Mouse (Mus musculus) forebrain, embryonic 15.5 days (tissue): ENCODE measurements around the gene Agpat1. TPM values are rescaled to one million over a fixed set of nuclear protein-coding genes. Genes with fewer than 3 reads are reported as not detected.

ENCODE experiments used
- ATAC-seq: fragments of 200-750 bp; cut with Nextera tagmentation; replicated peaks from 2 replicates; pipeline ENCODE4 v1.8.0; 2017; ENCODE audit warnings: mild to moderate bottlenecking, moderate TSS enrichment, moderate library complexity
- H3K27ac ChIP-seq: fragments of 300-500 bp; sonication (generic); replicated peaks from 2 replicates; pipeline ENCODE4 v1.5.1; 2015; ENCODE audit warnings: mild to moderate bottlenecking, inconsistent platforms
- H3K27me3 ChIP-seq: fragments of 300-500 bp; sonication (generic); 2 replicates; pipeline ENCODE4 v1.6.1; 2015; ENCODE audit warnings: inconsistent platforms
- H3K36me3 ChIP-seq: fragments of 300-500 bp; sonication (generic); 2 replicates; pipeline ENCODE4 v1.6.1; 2015; ENCODE audit warnings: mild to moderate bottlenecking, inconsistent platforms
- H3K4me1 ChIP-seq: fragments of 300-500 bp; sonication (generic); 2 replicates; pipeline ENCODE4 v1.6.1; 2015; ENCODE audit warnings: inconsistent platforms
- H3K4me2 ChIP-seq: fragments of 300-500 bp; sonication (generic); replicated peaks from 2 replicates; pipeline ENCODE4 v1.6.1; 2015; ENCODE audit warnings: mild to moderate bottlenecking, inconsistent platforms
- H3K4me3 ChIP-seq: fragments of 300-500 bp; sonication (generic); 2 replicates; pipeline ENCODE4 v1.5.1; 2015; ENCODE audit warnings: mild to moderate bottlenecking, inconsistent platforms
- H3K9ac ChIP-seq: fragments of 300-500 bp; sonication (generic); replicated peaks from 2 replicates; pipeline ENCODE4 v1.6.1; 2015; ENCODE audit warnings: mild to moderate bottlenecking, inconsistent platforms
- H3K9me3 ChIP-seq: fragments of 300-500 bp; sonication (generic); 2 replicates; pipeline ENCODE4 v1.6.1; 2016; ENCODE audit warnings: inconsistent platforms
- WGBS: fragments of 180-500 bp; shearing (Covaris S2); methylation state at CpG from one replicate; pipeline ENCODE4 v1.1.7; 2015; ENCODE audit warnings: mixed read lengths; 5-methylcytosine and 5-hydroxymethylcytosine counted together
- polyA plus RNA-seq: library from polyadenylated mRNA; unstranded; fragments of >200 nt; fragmentation: Nextera tagmentation; extraction: Ambion mirVana; gene quantifications from 2 replicates; pipeline ENCODE4 v1.2.1, GENCODE M21; 2015

Agpat1 gene
- polyA plus RNA-seq, 1 experiment from 2014 or later, result 89.2 TPM

DNA sequence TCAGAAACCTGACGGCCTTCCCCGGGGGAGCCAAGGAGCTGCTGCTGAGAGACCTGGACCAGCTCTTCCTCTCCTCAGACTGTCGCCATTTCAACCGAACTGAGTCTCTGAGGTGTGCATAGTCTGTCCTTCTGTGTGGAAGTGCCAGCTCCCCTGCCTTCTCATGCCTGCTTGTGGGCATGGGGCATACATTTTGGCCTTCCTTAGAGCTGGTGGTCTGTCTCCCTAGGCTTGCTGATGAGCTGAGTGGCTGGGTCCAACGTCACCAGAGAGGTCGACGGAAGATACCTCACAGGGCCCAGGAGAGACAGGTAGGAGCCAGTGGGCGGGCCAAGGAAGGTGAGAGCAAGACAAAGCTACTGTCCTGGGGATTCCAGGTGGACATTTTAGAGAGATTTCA lies 48.9 kb downstream of the Agpat1 start:
- WGBS, result 91% methylated on average over 8 of the region's 8 CpGs
- Histone ChIP-seq H3K9ac (no peak overlapping the region), H3K9me3 (no peaks in the 10 kb centered on the region), H3K36me3 (peaks cover 57% of the 10 kb centered on the region), H3K4me1 (peaks cover 7% of the 10 kb centered on the region), H3K27ac (no peak overlapping the region), H3K27me3 (no peaks in the 10 kb centered on the region), H3K4me3 (no peak overlapping the region), H3K4me2 (no peak overlapping the region)
- ATAC-seq, result no peak

DNA sequence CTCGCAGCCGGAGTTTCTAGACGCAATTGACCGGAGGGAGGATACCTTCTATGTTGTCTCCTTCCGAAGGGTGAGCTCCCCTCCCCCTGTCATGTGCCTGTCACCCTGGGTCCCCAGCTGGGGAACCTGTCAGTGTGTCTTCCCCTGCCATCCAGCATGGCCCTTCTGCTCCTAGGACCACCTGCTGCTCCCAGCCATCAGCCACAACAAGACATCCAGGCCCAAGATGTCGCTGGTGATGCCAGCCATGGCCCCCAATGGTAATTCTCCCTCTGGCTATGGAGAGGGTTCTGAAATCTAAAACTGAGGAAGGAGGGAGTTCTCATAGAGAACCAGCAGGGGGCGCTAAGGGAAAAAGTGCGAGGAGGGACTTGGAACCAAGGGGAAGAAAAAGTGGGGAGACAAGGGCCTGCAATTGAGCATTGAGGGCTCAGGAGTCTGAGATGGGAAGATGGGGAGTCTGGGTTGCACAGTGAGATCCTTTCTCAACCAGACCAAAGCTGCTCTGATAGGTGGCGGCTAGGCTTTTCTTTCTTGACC lies 49.8 kb downstream of the Agpat1 start:
- no peaks in the 10 kb centered on the region for H3K4me1 ChIP-seq
- H3K4me2 ChIP-seq, result no peak overlapping the region
- H3K4me3 ChIP-seq, result no peak overlapping the region
- H3K27me3 ChIP-seq, result no peaks in the 10 kb centered on the region
- H3K9ac ChIP-seq, result no peak overlapping the region
- H3K9me3 ChIP-seq, result no peaks in the 10 kb centered on the region
- peaks cover 56% of the 10 kb centered on the region for H3K36me3 ChIP-seq
- H3K27ac ChIP-seq, result no peak overlapping the region
- ATAC-seq, result no peak
- 62% methylated on average over 9 of the region's 9 CpGs for WGBS

GRCm38 (mm10) chr17:34654392-34654791 lies 50.3 kb downstream of the Agpat1 start:
- Histone ChIP-seq H3K27ac (no peak overlapping the region), H3K4me2 (no peak overlapping the region), H3K27me3 (no peaks in the 10 kb centered on the region; the same call in 1 of the 2 replicates), H3K4me3 (no peak overlapping the region), H3K36me3 (peaks cover 50% of the 10 kb centered on the region), H3K9me3 (no peaks in the 10 kb centered on the region), H3K9ac (no peak overlapping the region), H3K4me1 (no peaks in the 10 kb centered on the region)
- 92% methylated on average over 13 of the region's 13 CpGs for WGBS
- no peak for ATAC-seq

DNA sequence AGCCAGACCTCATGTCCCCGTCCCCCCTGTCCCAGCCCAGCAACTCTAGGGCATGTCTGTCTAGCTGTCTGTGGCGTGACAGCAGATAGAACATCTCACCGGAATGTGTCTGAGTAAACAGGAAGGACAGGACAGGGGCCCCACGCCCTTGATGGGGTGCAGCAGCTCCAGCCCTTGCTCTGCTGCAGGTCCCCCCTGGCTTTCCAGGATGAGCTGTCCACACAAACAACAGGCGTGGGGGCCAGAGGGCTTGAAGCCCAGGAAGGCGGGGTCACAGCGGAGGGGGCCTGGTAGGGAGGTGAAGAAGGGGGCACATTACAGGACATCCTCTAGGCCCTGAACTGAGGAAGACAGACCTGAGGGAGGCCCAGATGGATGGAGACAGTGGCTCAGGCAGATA lies 51.1 kb downstream of the Agpat1 start:
- Histone ChIP-seq H3K9ac (no peak overlapping the region), H3K4me3 (no peak overlapping the region), H3K36me3 (peaks cover 43% of the 10 kb centered on the region), H3K27me3 (peaks cover 5% of the 10 kb centered on the region), H3K27ac (no peak overlapping the region), H3K4me1 (no peaks in the 10 kb centered on the region), H3K9me3 (no peaks in the 10 kb centered on the region), H3K4me2 (no peak overlapping the region)
- 0 out of 2 replicates have a peak, but pooled peaks have one; percentile 20 for ATAC-seq
- 87% methylated on average over 7 of the region's 7 CpGs for WGBS

DNA sequence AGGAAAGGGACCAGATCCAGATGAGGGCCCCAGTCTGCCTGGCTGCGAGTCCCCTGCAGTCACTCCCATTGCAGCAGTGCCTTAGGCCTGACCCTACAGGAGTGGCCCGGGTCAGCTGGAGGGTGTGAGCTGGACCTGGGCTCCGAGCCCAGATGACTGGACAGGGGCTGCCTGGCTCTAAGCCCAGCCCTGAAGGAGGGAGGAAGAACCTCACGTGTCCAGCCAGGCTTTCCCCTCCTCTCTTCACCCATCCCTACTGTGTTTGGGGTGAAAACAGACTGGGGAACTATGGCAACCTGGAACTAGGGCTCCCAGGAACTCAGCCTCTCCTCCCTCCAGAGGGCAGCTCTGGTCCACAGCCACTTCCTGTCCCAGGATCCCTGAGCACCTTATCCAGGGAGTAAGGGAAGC lies 51.5 kb downstream of the Agpat1 start:
- Histone ChIP-seq H3K4me2 (no peak overlapping the region), H3K9ac (no peak overlapping the region), H3K36me3 (peaks cover 38% of the 10 kb centered on the region), H3K9me3 (no peaks in the 10 kb centered on the region), H3K27ac (no peak overlapping the region), H3K27me3 (peaks cover 10% of the 10 kb centered on the region), H3K4me1 (no peaks in the 10 kb centered on the region), H3K4me3 (no peak overlapping the region)
- peak; percentile 13; the same call in 1 of the 2 replicates for ATAC-seq
- 67% methylated on average over 4 of the region's 4 CpGs for WGBS

DNA sequence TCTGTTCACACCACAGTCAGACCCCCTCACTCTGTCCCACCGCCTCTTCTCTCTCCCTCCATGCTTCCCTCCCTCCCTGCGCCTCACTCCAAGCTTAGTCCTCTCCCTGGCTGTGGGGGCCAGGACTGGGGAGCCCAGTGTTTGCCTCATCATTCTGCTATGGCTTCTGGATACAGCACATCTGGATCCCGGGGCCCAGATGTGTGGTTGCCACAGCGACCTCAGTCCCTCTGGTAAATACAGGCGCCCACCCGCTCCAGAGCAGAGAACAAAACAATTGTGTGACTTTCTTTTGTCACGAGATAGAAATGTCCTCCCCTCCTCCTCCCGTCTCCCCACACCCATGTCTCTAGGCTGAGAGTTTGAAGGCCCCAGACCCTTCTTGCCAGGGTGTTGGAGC lies 52.6 kb downstream of the Agpat1 start:
- no peak overlapping the region for H3K27ac ChIP-seq
- H3K4me2 ChIP-seq, result no peak overlapping the region
- no peaks in the 10 kb centered on the region for H3K9me3 ChIP-seq
- no peak for ATAC-seq
- 47% methylated on average over 8 of the region's 8 CpGs for WGBS
- H3K27me3 ChIP-seq, result peaks cover 19% of the 10 kb centered on the region
- peaks cover 28% of the 10 kb centered on the region for H3K36me3 ChIP-seq
- no peak overlapping the region for H3K9ac ChIP-seq
- H3K4me1 ChIP-seq, result 0 out of 2 replicates have a peak, but pooled peaks cover 6% of the 10 kb centered on the region
- no peak overlapping the region for H3K4me3 ChIP-seq

GRCm38 (mm10) chr17:34657271-34657670 lies 53.2 kb downstream of the Agpat1 start:
- Histone ChIP-seq H3K27ac (no peak overlapping the region), H3K9me3 (no peaks in the 10 kb centered on the region), H3K4me3 (no peak overlapping the region), H3K4me2 (no peak overlapping the region), H3K27me3 (peaks cover 19% of the 10 kb centered on the region), H3K36me3 (peaks cover 22% of the 10 kb centered on the region), H3K9ac (no peak overlapping the region), H3K4me1 (0 out of 2 replicates have a peak, but pooled peaks cover 6% of the 10 kb centered on the region)
- ATAC-seq, result no peak
- WGBS, result 52% methylated on average over 2 of the region's 2 CpGs

DNA sequence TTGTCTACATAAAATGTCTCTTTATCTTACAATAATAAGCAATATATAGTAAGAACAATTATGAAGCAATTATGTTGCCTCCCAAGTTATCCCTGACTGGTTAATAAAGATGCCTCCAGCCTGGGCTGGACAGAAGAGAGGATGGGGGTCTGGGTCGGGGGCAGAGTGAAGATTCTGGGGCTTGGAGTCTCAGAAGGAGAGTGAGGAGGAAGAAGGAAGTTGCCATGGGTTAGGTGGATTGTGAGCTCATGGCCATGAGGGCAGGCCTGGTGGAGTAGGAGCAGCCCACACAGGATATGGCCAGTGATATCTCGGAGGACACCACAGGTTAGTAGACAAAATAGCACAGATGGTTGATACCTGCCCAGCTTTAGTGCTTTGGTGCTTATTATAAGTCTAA lies 54.1 kb downstream of the Agpat1 start:
- no peak for ATAC-seq
- 85% methylated on average over 2 of the region's 2 CpGs for WGBS
- H3K36me3 ChIP-seq, result peaks cover 13% of the 10 kb centered on the region
- no peaks in the 10 kb centered on the region for H3K9me3 ChIP-seq
- H3K4me1 ChIP-seq, result 0 out of 2 replicates have a peak, but pooled peaks cover 6% of the 10 kb centered on the region
- no peak overlapping the region for H3K4me2 ChIP-seq
- no peak overlapping the region for H3K4me3 ChIP-seq
- H3K27me3 ChIP-seq, result peaks cover 19% of the 10 kb centered on the region
- H3K27ac ChIP-seq, result no peak overlapping the region
- H3K9ac ChIP-seq, result no peak overlapping the region

- H3K27me3 ChIP-seq, result peaks cover 19% of the 10 kb centered on the region
- H3K36me3 ChIP-seq, result peaks cover 8% of the 10 kb centered on the region
- H3K9me3 ChIP-seq, result no peaks in the 10 kb centered on the region
- no peak overlapping the region for H3K4me2 ChIP-seq
- H3K4me1 ChIP-seq, result 0 out of 2 replicates have a peak, but pooled peaks cover 6% of the 10 kb centered on the region
- no peak overlapping the region for H3K27ac ChIP-seq
- H3K4me3 ChIP-seq, result no peak overlapping the region
- H3K9ac ChIP-seq, result no peak overlapping the region
- ATAC-seq, result no peak
- 81% methylated on average over 3 of the region's 3 CpGs for WGBS
These were observed 54.5 kb downstream of the Agpat1 start for GRCm38 (mm10) chr17:34658591-34658990.

DNA sequence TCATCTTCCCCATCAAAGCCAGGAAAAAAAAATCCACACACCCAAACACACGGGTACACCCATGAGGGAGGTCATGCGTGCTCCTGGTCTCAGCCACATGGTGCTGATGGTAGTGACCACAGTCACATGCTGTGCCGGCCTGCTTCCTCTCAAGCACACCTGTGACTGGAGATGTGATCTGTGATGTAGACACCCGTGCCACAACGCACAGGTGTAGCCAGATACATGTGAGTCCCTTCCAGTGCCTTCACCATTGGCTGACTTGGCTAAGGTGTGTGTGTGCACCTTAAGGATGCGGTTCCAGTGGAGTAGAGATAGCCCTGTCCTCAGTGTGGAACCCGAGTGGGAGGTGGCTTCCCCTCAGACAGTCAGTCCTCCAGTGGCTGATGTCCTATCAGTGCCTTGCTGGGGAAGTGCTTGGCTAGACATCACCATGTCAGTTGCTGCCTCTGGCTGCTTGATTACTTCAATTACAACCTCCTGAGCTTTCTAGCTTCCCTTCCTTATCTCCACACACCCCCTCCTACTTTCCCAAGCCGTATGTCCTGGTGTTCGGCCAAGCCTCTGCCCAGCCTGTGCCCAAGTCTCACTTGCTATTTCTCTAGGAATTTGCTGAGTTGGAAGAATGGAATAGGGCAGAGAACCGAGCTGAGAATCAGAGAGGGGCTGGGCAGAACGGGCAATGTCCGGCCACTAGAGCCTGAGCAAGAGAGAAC lies 55.3 kb downstream of the Agpat1 start:
- no peak for ATAC-seq
- Histone ChIP-seq H3K4me2 (no peak overlapping the region), H3K9ac (no peak overlapping the region), H3K4me3 (no peak overlapping the region), H3K36me3 (0 out of 2 replicates have a peak, but pooled peaks cover 2% of the 10 kb centered on the region), H3K27ac (no peak overlapping the region), H3K9me3 (no peaks in the 10 kb centered on the region), H3K27me3 (peaks cover 19% of the 10 kb centered on the region), H3K4me1 (0 out of 2 replicates have a peak, but pooled peaks cover 6% of the 10 kb centered on the region)
- WGBS, result 75% methylated on average over 12 of the region's 12 CpGs

GRCm38 (mm10) chr17:34659897-34660214 lies 55.8 kb downstream of the Agpat1 start:
- H3K36me3 ChIP-seq, result no peaks in the 10 kb centered on the region
- no peak overlapping the region for H3K4me3 ChIP-seq
- no peak overlapping the region for H3K4me2 ChIP-seq
- H3K27ac ChIP-seq, result no peak overlapping the region
- H3K4me1 ChIP-seq, result 0 out of 2 replicates have a peak, but pooled peaks cover 6% of the 10 kb centered on the region
- no peak for ATAC-seq
- no peak overlapping the region for H3K9ac ChIP-seq
- 67% methylated on average over 3 of the region's 3 CpGs for WGBS
- peaks cover 19% of the 10 kb centered on the region for H3K27me3 ChIP-seq
- H3K9me3 ChIP-seq, result no peaks in the 10 kb centered on the region

GRCm38 (mm10) chr17:34660259-34660820 lies 56.3 kb downstream of the Agpat1 start:
- H3K27ac ChIP-seq, result no peak overlapping the region
- no peaks in the 10 kb centered on the region for H3K9me3 ChIP-seq
- H3K4me2 ChIP-seq, result no peak overlapping the region
- H3K36me3 ChIP-seq, result no peaks in the 10 kb centered on the region
- H3K4me1 ChIP-seq, result 0 out of 2 replicates have a peak, but pooled peaks cover 6% of the 10 kb centered on the region
- H3K27me3 ChIP-seq, result peaks cover 19% of the 10 kb centered on the region
- WGBS, result 38% methylated on average over 11 of the region's 11 CpGs
- no peak overlapping the region for H3K9ac ChIP-seq
- ATAC-seq, result no peak
- H3K4me3 ChIP-seq, result no peak overlapping the region
